Mouse (Mus musculus): ENCODE results near the gene Pah. TPM values are rescaled to one million over a fixed set of nuclear protein-coding genes. Genes with fewer than 3 reads are reported as not detected.

Pah gene
- polyA plus RNA-seq, 1 experiment from 2014 or later: 0.68 TPM

Other genes with a start within 250 kb of the Pah start
- gene Ascl1, start 28.1 kb upstream of the Pah start, polyA plus RNA-seq (2014; fragmentation: Nextera tagmentation; extraction: Ambion mirVana): 15.6 and 18.1 TPM in 2 replicates